In genomic region chr6:125312581-125313355, GRCm38 (mm10) we compare ENCODE assay signal across 9 mouse cellular contexts. TPM values are rescaled to one million over a fixed set of nuclear protein-coding genes. Genes with fewer than 3 reads are reported as not detected.
DNase-seq lines count a peak whose midpoint lies in the region; ATAC-seq and TF ChIP-seq lines count a peak whose summit lies in the region.
"Had no signal": no experiment of that assay in that cellular context is flagged by ENCODE, and none has a peak within 500 bp of the region (broad histone marks: within the 10 kb centered on the region; RNA-seq: fewer than 3 reads in every experiment).

No protein-coding gene starts in this region.

- DNase-seq in heart, postnatal 14 days, result no peak
- peak; percentile 46 for DNase-seq in lung, postnatal 36 days
- DNase-seq in urinary bladder, postnatal 25 days (ENCODE audit: low spot score), result no peak
- DNase-seq in cerebellum, postnatal 4 days (ENCODE audit: low spot score in 2 of 2), result no peak

- no peak for TF ChIP-seq CTCF in intestine, postnatal 0 days (IDR thresholded peaks at IDR 0.05; ENCODE audit: low read depth)

- intact Hi-C loops in heart, postnatal 14 days (cut with DNase I), result loop anchor here (2.0 to 5.0 kb wide), 2 partner anchors 38 to 305 kb away; partner anchors contain the start of gene Zfp384

- no peaks in the 10 kb centered on the region for H3K27me3 ChIP-seq in heart, embryonic 12.5 days (replicated peaks)
- H3K27me3 ChIP-seq in embryonic facial prominence, embryonic 12.5 days, result no peaks in the 10 kb centered on the region
- H3K27me3 ChIP-seq in intestine, postnatal 0 days (replicated peaks; ENCODE audit: control insufficient read depth, insufficient read depth, low read length), result no peaks in the 10 kb centered on the region
- H3K27me3 ChIP-seq: Patski had no signal

- H3K4me2 ChIP-seq in heart, embryonic 12.5 days, result peak overlapping the region; percentile 81
- peak overlapping the region; percentile 67 for H3K4me2 ChIP-seq in embryonic facial prominence, embryonic 12.5 days (replicated peaks)
- peak overlapping the region; percentile 91 for H3K4me2 ChIP-seq in intestine, postnatal 0 days (replicated peaks; ENCODE audit: low read depth)

- peak overlapping the region; percentile 62 for H3K27ac ChIP-seq in heart, embryonic 12.5 days (ENCODE audit: poor library complexity, severe bottlenecking)
- no peak overlapping the region for H3K27ac ChIP-seq in embryonic facial prominence, embryonic 12.5 days
- peak overlapping the region; percentile 92 for H3K27ac ChIP-seq in intestine, postnatal 0 days (ENCODE audit: low read depth, low read length)

- H3K9me3 ChIP-seq in heart, embryonic 12.5 days (replicated peaks), result no peaks in the 10 kb centered on the region
- H3K9me3 ChIP-seq in embryonic facial prominence, embryonic 12.5 days, result no peaks in the 10 kb centered on the region
- H3K9me3 ChIP-seq in intestine, postnatal 0 days (ENCODE audit: control insufficient read depth), result no peaks in the 10 kb centered on the region

- WGBS in heart, embryonic 12.5 days, result 47% methylated on average over 22 of the region's 22 CpGs
- whole genome bisulfite sequencing in embryonic facial prominence, embryonic 12.5 days, result 61% methylated on average over 22 of the region's 22 CpGs
- 20% methylated on average over 22 of the region's 22 CpGs for WGBS in intestine, postnatal 0 days

- peak overlapping the region; percentile 66 for H3K4me3 ChIP-seq in heart, embryonic 12.5 days
- H3K4me3 ChIP-seq in embryonic facial prominence, embryonic 12.5 days, result peak overlapping the region; percentile 44
- peak overlapping the region; percentile 76 for H3K4me3 ChIP-seq in intestine, postnatal 0 days (ENCODE audit: low read depth, low read length)

- H3K9ac ChIP-seq in heart, embryonic 12.5 days, result peak overlapping the region; percentile 92
- peak overlapping the region; percentile 75 for H3K9ac ChIP-seq in embryonic facial prominence, embryonic 12.5 days
- H3K9ac ChIP-seq in intestine, postnatal 0 days (ENCODE audit: low read depth, low read length), result peak overlapping the region; percentile 91

- H3K4me1 ChIP-seq in heart, embryonic 12.5 days (replicated peaks), result peaks cover 40% of the 10 kb centered on the region
- peaks cover 35% of the 10 kb centered on the region for H3K4me1 ChIP-seq in embryonic facial prominence, embryonic 12.5 days
- H3K4me1 ChIP-seq in intestine, postnatal 0 days (replicated peaks; ENCODE audit: control insufficient read depth, insufficient read depth, low read length), result peaks cover 20% of the 10 kb centered on the region

- 0 out of 2 replicates have a peak, but pooled peaks have one; percentile 6 for ATAC-seq in heart, embryonic 12.5 days (ENCODE audit: insufficient number of reproducible peaks, low FRiP score)
- no peak for ATAC-seq in embryonic facial prominence, embryonic 12.5 days (ENCODE audit: insufficient number of reproducible peaks, insufficient read depth, low FRiP score, low TSS enrichment)
- no peak for ATAC-seq in intestine, postnatal 0 days
- no peak for ATAC-seq in monocyte, adult 5-6 weeks (replicated peaks; ENCODE audit: insufficient number of reproducible peaks, low FRiP score, low TSS enrichment, poor library complexity, severe bottlenecking)

- H3K36me3 ChIP-seq in heart, embryonic 12.5 days, result peaks cover 34% of the 10 kb centered on the region
- no peaks in the 10 kb centered on the region for H3K36me3 ChIP-seq in embryonic facial prominence, embryonic 12.5 days
- peaks cover 35% of the 10 kb centered on the region for H3K36me3 ChIP-seq in intestine, postnatal 0 days (ENCODE audit: control insufficient read depth, insufficient read depth)

RNA-seq across cellular contexts. Expression of gene Ltbr, which starts 0.9 kb away (rescaled TPM):
- polyA plus RNA-seq in heart, embryonic 12.5 days (2016; fragmentation: Nextera tagmentation; extraction: Ambion mirVana), result 40.9 and 41.2 TPM in 2 replicates
- 10 to 100 TPM; 34.6 to 36.0 TPM for total RNA-seq in heart, postnatal 14 days (2021)
- polyA plus RNA-seq in embryonic facial prominence, embryonic 12.5 days (2016; fragmentation: Nextera tagmentation; extraction: Ambion mirVana), result 27.2 and 28.2 TPM in 2 replicates
- 104 and 110 TPM in 2 replicates for polyA plus RNA-seq in intestine, postnatal 0 days (2015; fragmentation: Nextera tagmentation; extraction: Ambion mirVana)
- 29.5 to 47.9 TPM (median 41.2 TPM) in 3 replicates for total RNA-seq in monocyte, adult 5-6 weeks (2017)

RNA-seq across cellular contexts. Expression of gene Scnn1a, which starts 7.7 kb away (rescaled TPM):
- 0.70 and 0.80 TPM in 2 replicates for polyA plus RNA-seq in heart, embryonic 12.5 days (2016; fragmentation: Nextera tagmentation; extraction: Ambion mirVana)
- total RNA-seq in heart, postnatal 14 days (2021), result 1 to 10 TPM in 1 of 2 experiments, under 1 TPM in 1; 1.00 to 1.1 TPM
- 0.52 and 1.1 TPM in 2 replicates for polyA plus RNA-seq in embryonic facial prominence, embryonic 12.5 days (2016; fragmentation: Nextera tagmentation; extraction: Ambion mirVana)
- polyA plus RNA-seq in intestine, postnatal 0 days (2015; fragmentation: Nextera tagmentation; extraction: Ambion mirVana), result 16.9 and 19.0 TPM in 2 replicates
- 3.1 to 6.4 TPM (median 5.9 TPM) in 3 replicates for total RNA-seq in monocyte, adult 5-6 weeks (2017)

RNA-seq across cellular contexts. Expression of gene Tuba3a, which starts 26.9 kb away (rescaled TPM):
- not detected in 2 replicates for polyA plus RNA-seq in heart, embryonic 12.5 days (2016; fragmentation: Nextera tagmentation; extraction: Ambion mirVana)
- not detected for total RNA-seq in heart, postnatal 14 days (2021)
- polyA plus RNA-seq in embryonic facial prominence, embryonic 12.5 days (2016; fragmentation: Nextera tagmentation; extraction: Ambion mirVana), result 0.20 and 0.29 TPM in 2 replicates
- polyA plus RNA-seq in intestine, postnatal 0 days (2015; fragmentation: Nextera tagmentation; extraction: Ambion mirVana), result not detected in 2 replicates
- 0.78 TPM in 1 of 3 replicates, not detected in the others for total RNA-seq in monocyte, adult 5-6 weeks (2017)
- polyA plus RNA-seq: Patski had no signal

RNA-seq across cellular contexts. Expression of gene Tnfrsf1a, which starts 36.4 kb away (rescaled TPM):
- 37.2 and 37.9 TPM in 2 replicates for polyA plus RNA-seq in heart, embryonic 12.5 days (2016; fragmentation: Nextera tagmentation; extraction: Ambion mirVana)
- total RNA-seq in heart, postnatal 14 days (2021), result 10 to 100 TPM; 63.4 to 70.7 TPM
- 49.4 and 51.9 TPM in 2 replicates for polyA plus RNA-seq in embryonic facial prominence, embryonic 12.5 days (2016; fragmentation: Nextera tagmentation; extraction: Ambion mirVana)
- polyA plus RNA-seq in intestine, postnatal 0 days (2015; fragmentation: Nextera tagmentation; extraction: Ambion mirVana), result 108 and 109 TPM in 2 replicates
- total RNA-seq in monocyte, adult 5-6 weeks (2017), result 101 to 111 TPM (median 103 TPM) in 3 replicates
